Mouse (Mus musculus): ENCODE data around the gene Lbhd2. TPM values are rescaled to one million over a fixed set of nuclear protein-coding genes. Genes with fewer than 3 reads are reported as not detected.

Gene Lbhd2
- polyA plus RNA-seq (2015; fragmentation: Nextera tagmentation; extraction: Ambion mirVana), result 3.2 and 3.5 TPM in 2 replicates

- Histone ChIP-seq H3K4me3 (no peak within 1 kb of the TSS), H3K9ac (no peak within 1 kb of the TSS), H3K36me3 (replicated peaks) (no peaks in the 10 kb centered on the region), H3K4me1 (peaks cover 17% of the 10 kb centered on the region; the same call in 1 of the 2 replicates), H3K9me3 (no peaks in the 10 kb centered on the region), H3K27ac (no peak within 1 kb of the TSS), H3K4me2 (peak within 1 kb of the TSS; percentile 32), H3K27me3 (replicated peaks) (peaks cover 17% of the 10 kb centered on the region)
- no peak for ATAC-seq (replicated peaks)
- 2% methylated on average over 24 of the region's 24 CpGs for WGBS
These were observed at the start of gene Lbhd2 for GRCm38 (mm10) chr12:111406622-111407021. Lbhd2 (plus strand) TSS chr12:111406809.

- no peaks in the 10 kb centered on the region for H3K36me3 ChIP-seq (replicated peaks)
- 90% methylated on average over 16 of the region's 16 CpGs for WGBS
- no peak overlapping the region for H3K4me3 ChIP-seq
- H3K27ac ChIP-seq, result no peak overlapping the region
- peaks cover 49% of the 10 kb centered on the region for H3K4me1 ChIP-seq
- no peak overlapping the region for H3K9ac ChIP-seq
- ATAC-seq (replicated peaks), result no peak
- no peaks in the 10 kb centered on the region for H3K27me3 ChIP-seq (replicated peaks)
- no peak overlapping the region for H3K4me2 ChIP-seq
- H3K9me3 ChIP-seq, result no peaks in the 10 kb centered on the region
These were observed 45.9 kb upstream of the Lbhd2 start for GRCm38 (mm10) chr12:111360671-111361070.

GRCm38 (mm10) chr12:111361319-111362098 is 45.1 kb upstream of the Lbhd2 start:
- Histone ChIP-seq H3K9ac (no peak overlapping the region), H3K36me3 (replicated peaks) (no peaks in the 10 kb centered on the region), H3K4me2 (no peak overlapping the region), H3K27me3 (replicated peaks) (no peaks in the 10 kb centered on the region), H3K4me3 (no peak overlapping the region), H3K4me1 (peaks cover 41% of the 10 kb centered on the region), H3K27ac (no peak overlapping the region), H3K9me3 (no peaks in the 10 kb centered on the region)
- WGBS, result 86% methylated on average over 14 of the region's 14 CpGs
- no peak for ATAC-seq (replicated peaks)

- no peak for ATAC-seq (replicated peaks)
- H3K4me3 ChIP-seq, result no peak overlapping the region
- no peak overlapping the region for H3K9ac ChIP-seq
- peaks cover 22% of the 10 kb centered on the region; the same call in 1 of the 2 replicates for H3K4me1 ChIP-seq
- 92% methylated on average over 3 of the region's 3 CpGs for WGBS
- H3K27ac ChIP-seq, result no peak overlapping the region
- no peaks in the 10 kb centered on the region for H3K27me3 ChIP-seq (replicated peaks)
- no peaks in the 10 kb centered on the region for H3K9me3 ChIP-seq
- no peak overlapping the region for H3K4me2 ChIP-seq
- H3K36me3 ChIP-seq (replicated peaks), result no peaks in the 10 kb centered on the region
These were observed 42.4 kb upstream of the Lbhd2 start for GRCm38 (mm10) chr12:111364234-111364633.

GRCm38 (mm10) chr12:111367065-111367464 is 39.5 kb upstream of the Lbhd2 start:
- ATAC-seq (replicated peaks), result no peak
- no peaks in the 10 kb centered on the region for H3K27me3 ChIP-seq (replicated peaks)
- no peak overlapping the region for H3K9ac ChIP-seq
- no peak overlapping the region for H3K27ac ChIP-seq
- no peaks in the 10 kb centered on the region for H3K36me3 ChIP-seq (replicated peaks)
- no peak overlapping the region for H3K4me2 ChIP-seq
- WGBS, result 89% methylated on average over 7 of the region's 7 CpGs
- no peak overlapping the region for H3K4me3 ChIP-seq
- H3K4me1 ChIP-seq, result peaks cover 22% of the 10 kb centered on the region; the same call in 1 of the 2 replicates
- H3K9me3 ChIP-seq, result no peaks in the 10 kb centered on the region

- Histone ChIP-seq H3K4me3 (no peak overlapping the region), H3K36me3 (replicated peaks) (no peaks in the 10 kb centered on the region), H3K9me3 (no peaks in the 10 kb centered on the region), H3K9ac (no peak overlapping the region), H3K27me3 (replicated peaks) (no peaks in the 10 kb centered on the region), H3K27ac (no peak overlapping the region), H3K4me2 (no peak overlapping the region), H3K4me1 (peaks cover 25% of the 10 kb centered on the region)
- 54% methylated on average over 4 of the region's 4 CpGs for WGBS
- ATAC-seq (replicated peaks), result no peak
These were observed 36.4 kb upstream of the Lbhd2 start for GRCm38 (mm10) chr12:111370249-111370648.

- Histone ChIP-seq H3K27me3 (replicated peaks) (no peaks in the 10 kb centered on the region), H3K4me2 (no peak overlapping the region), H3K27ac (no peak overlapping the region), H3K4me1 (peaks cover 37% of the 10 kb centered on the region), H3K36me3 (replicated peaks) (no peaks in the 10 kb centered on the region), H3K9ac (no peak overlapping the region), H3K4me3 (no peak overlapping the region), H3K9me3 (no peaks in the 10 kb centered on the region)
- no peak for ATAC-seq (replicated peaks)
- WGBS, result 87% methylated on average over 7 of the region's 7 CpGs
These were observed 34.7 kb upstream of the Lbhd2 start for GRCm38 (mm10) chr12:111371905-111372304.

GRCm38 (mm10) chr12:111373411-111373810 is 33.2 kb upstream of the Lbhd2 start:
- ATAC-seq (replicated peaks), result no peak
- Histone ChIP-seq H3K4me1 (peaks cover 37% of the 10 kb centered on the region), H3K27ac (no peak overlapping the region), H3K9me3 (no peaks in the 10 kb centered on the region), H3K36me3 (replicated peaks) (no peaks in the 10 kb centered on the region), H3K4me2 (no peak overlapping the region), H3K27me3 (replicated peaks) (no peaks in the 10 kb centered on the region), H3K9ac (no peak overlapping the region), H3K4me3 (no peak overlapping the region)
- WGBS, result 90% methylated on average over 6 of the region's 6 CpGs

- no peak overlapping the region for H3K9ac ChIP-seq
- 85% methylated on average over 10 of the region's 10 CpGs for WGBS
- H3K27me3 ChIP-seq (replicated peaks), result no peaks in the 10 kb centered on the region
- no peak for ATAC-seq (replicated peaks)
- peaks cover 41% of the 10 kb centered on the region for H3K4me1 ChIP-seq
- H3K4me3 ChIP-seq, result no peak overlapping the region
- H3K27ac ChIP-seq, result no peak overlapping the region
- peak overlapping the region; percentile 75; the same call in 1 of the 2 replicates for H3K4me2 ChIP-seq
- H3K9me3 ChIP-seq, result no peaks in the 10 kb centered on the region
- no peaks in the 10 kb centered on the region for H3K36me3 ChIP-seq (replicated peaks)
These were observed 31.9 kb upstream of the Lbhd2 start for GRCm38 (mm10) chr12:111374727-111375126.

- Histone ChIP-seq H3K36me3 (replicated peaks) (no peaks in the 10 kb centered on the region), H3K4me2 (peak overlapping the region; percentile 75), H3K27ac (no peak overlapping the region), H3K9me3 (no peaks in the 10 kb centered on the region), H3K4me1 (peaks cover 38% of the 10 kb centered on the region), H3K4me3 (peak overlapping the region; percentile 100), H3K27me3 (replicated peaks) (no peaks in the 10 kb centered on the region), H3K9ac (peak overlapping the region; percentile 94; the same call in 1 of the 2 replicates)
- 68% methylated on average over 12 of the region's 12 CpGs for WGBS
- ATAC-seq (replicated peaks), result no peak
These were observed 31.1 kb upstream of the Lbhd2 start for GRCm38 (mm10) chr12:111375559-111375958.

- Histone ChIP-seq H3K36me3 (replicated peaks) (no peaks in the 10 kb centered on the region), H3K27ac (no peak overlapping the region), H3K4me1 (peaks cover 34% of the 10 kb centered on the region), H3K9me3 (no peaks in the 10 kb centered on the region), H3K9ac (peak overlapping the region; percentile 94), H3K4me2 (peak overlapping the region; percentile 75), H3K27me3 (replicated peaks) (no peaks in the 10 kb centered on the region), H3K4me3 (peak overlapping the region; percentile 100)
- ATAC-seq (replicated peaks), result no peak
- 36% methylated on average over 6 of the region's 6 CpGs for whole genome bisulfite sequencing
These were observed 30.6 kb upstream of the Lbhd2 start for GRCm38 (mm10) chr12:111376053-111376452.

- Histone ChIP-seq H3K4me2 (peak overlapping the region; percentile 75), H3K9me3 (no peaks in the 10 kb centered on the region), H3K9ac (peak overlapping the region; percentile 94), H3K36me3 (replicated peaks) (no peaks in the 10 kb centered on the region), H3K4me3 (peak overlapping the region; percentile 100), H3K4me1 (peaks cover 33% of the 10 kb centered on the region), H3K27me3 (replicated peaks) (no peaks in the 10 kb centered on the region), H3K27ac (peak overlapping the region; percentile 95)
- WGBS, result 0% methylated on average over 37 of the region's 49 CpGs
- peak; percentile 35 for ATAC-seq (replicated peaks)
These were observed 29.7 kb upstream of the Lbhd2 start for GRCm38 (mm10) chr12:111376826-111377331.
